Mouse (Mus musculus): ENCODE results near the gene Kif20b.

DNA sequence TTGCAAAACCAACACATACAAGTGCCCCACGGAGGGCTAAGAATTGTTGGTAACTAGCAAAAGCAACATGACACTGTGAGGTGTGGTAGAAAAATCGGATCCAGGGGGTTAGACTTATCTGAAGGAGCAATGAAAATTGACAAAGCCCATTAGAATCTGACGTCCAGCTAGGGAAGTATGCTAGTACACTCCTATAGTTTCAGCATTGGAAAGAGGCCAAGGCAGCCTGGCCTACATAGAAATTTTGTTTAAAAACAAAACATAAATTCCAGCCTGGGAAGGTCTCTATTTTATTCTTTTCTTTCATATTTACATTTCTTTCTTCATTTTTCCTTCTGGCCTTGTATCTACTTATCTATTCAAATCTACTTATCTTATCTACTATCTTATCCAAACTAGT is 1.6 kb upstream of the Kif20b start:
- TF ChIP-seq CTCF (IDR thresholded peaks at IDR 0.05; ENCODE audit: low read depth), result no peak
- TF ChIP-seq EP300 (optimal IDR thresholded peaks at IDR 0.05), result no peak

Data from stomach, postnatal 0 days (tissue).